Mouse (Mus musculus): Measurements from ENCODE around the gene Chst1. TPM values are rescaled to one million over a fixed set of nuclear protein-coding genes. Genes with fewer than 3 reads are reported as not detected.

The Chst1 gene
- 25.4 and 27.1 TPM in 2 replicates for polyA plus RNA-seq (2015; fragmentation: Nextera tagmentation; extraction: Ambion mirVana)

- no peaks in the 10 kb centered on the region for H3K36me3 ChIP-seq
- H3K27me3 ChIP-seq: no peaks in the 10 kb centered on the region
- H3K27ac ChIP-seq (replicated peaks): peak within 1 kb of the TSS; percentile 79
- H3K4me3 ChIP-seq: peak within 1 kb of the TSS; percentile 61
- H3K9me3 ChIP-seq: no peaks in the 10 kb centered on the region
- peak; percentile 76 for ATAC-seq (replicated peaks)
- WGBS: 0% methylated on average over 64 of the region's 82 CpGs
- H3K4me1 ChIP-seq: peaks cover 34% of the 10 kb centered on the region
- H3K4me2 ChIP-seq (replicated peaks): peak within 1 kb of the TSS; percentile 72
- peak within 1 kb of the TSS; percentile 71 for H3K9ac ChIP-seq (replicated peaks)
Measured at GRCm38 (mm10) chr2:92599487-92600347, at the start of gene Chst1. Gene Chst1 (plus strand): TSS chr2:92599707.

GRCm38 (mm10) chr2:92550051-92550450, 49.5 kb upstream of the Chst1 start:
- H3K4me2 ChIP-seq (replicated peaks): no peak overlapping the region
- no peak overlapping the region for H3K9ac ChIP-seq (replicated peaks)
- H3K9me3 ChIP-seq: no peaks in the 10 kb centered on the region
- H3K4me1 ChIP-seq: peaks cover under 1% of the 10 kb centered on the region; the same call in 1 of the 2 replicates
- H3K27ac ChIP-seq (replicated peaks): no peak overlapping the region
- 86% methylated on average over 2 of the region's 2 CpGs for WGBS
- H3K36me3 ChIP-seq: no peaks in the 10 kb centered on the region
- no peaks in the 10 kb centered on the region for H3K27me3 ChIP-seq
- H3K4me3 ChIP-seq: no peak overlapping the region
- no peak for ATAC-seq (replicated peaks)

- no peak for ATAC-seq (replicated peaks)
- no peak overlapping the region for H3K9ac ChIP-seq (replicated peaks)
- H3K36me3 ChIP-seq: no peaks in the 10 kb centered on the region
- no peaks in the 10 kb centered on the region for H3K4me1 ChIP-seq
- no peak overlapping the region for H3K4me3 ChIP-seq
- H3K4me2 ChIP-seq (replicated peaks): no peak overlapping the region
- no peak overlapping the region for H3K27ac ChIP-seq (replicated peaks)
- no peaks in the 10 kb centered on the region for H3K27me3 ChIP-seq
- no peaks in the 10 kb centered on the region for H3K9me3 ChIP-seq
Measured at GRCm38 (mm10) chr2:92554536-92554935, 45.0 kb upstream of the Chst1 start.

GRCm38 (mm10) chr2:92562930-92563329, 36.6 kb upstream of the Chst1 start:
- H3K4me1 ChIP-seq: no peaks in the 10 kb centered on the region

GRCm38 (mm10) chr2:92570623-92571022, 28.9 kb upstream of the Chst1 start:
- no peak for ATAC-seq (replicated peaks)
- Histone ChIP-seq H3K27ac (replicated peaks) (no peak overlapping the region), H3K9me3 (no peaks in the 10 kb centered on the region; the same call in 1 of the 2 replicates), H3K4me2 (replicated peaks) (no peak overlapping the region), H3K27me3 (no peaks in the 10 kb centered on the region), H3K9ac (replicated peaks) (no peak overlapping the region), H3K4me1 (no peaks in the 10 kb centered on the region), H3K4me3 (no peak overlapping the region), H3K36me3 (no peaks in the 10 kb centered on the region)
- 88% methylated on average over 6 of the region's 6 CpGs for WGBS

More at GRCm38 (mm10) chr2:92562930-92563329, 36.6 kb upstream of the Chst1 start:
- no peak overlapping the region for H3K4me2 ChIP-seq (replicated peaks)
- ATAC-seq (replicated peaks): no peak
- H3K9me3 ChIP-seq: no peaks in the 10 kb centered on the region; the same call in 1 of the 2 replicates
- no peaks in the 10 kb centered on the region for H3K36me3 ChIP-seq
- 77% methylated on average over 4 of the region's 4 CpGs for WGBS
- no peaks in the 10 kb centered on the region for H3K27me3 ChIP-seq
- no peak overlapping the region for H3K4me3 ChIP-seq
- H3K9ac ChIP-seq (replicated peaks): no peak overlapping the region
- H3K27ac ChIP-seq (replicated peaks): no peak overlapping the region

- Histone ChIP-seq H3K9ac (replicated peaks) (no peak overlapping the region), H3K27me3 (no peaks in the 10 kb centered on the region), H3K9me3 (no peaks in the 10 kb centered on the region), H3K4me3 (no peak overlapping the region), H3K36me3 (no peaks in the 10 kb centered on the region), H3K4me1 (no peaks in the 10 kb centered on the region), H3K4me2 (replicated peaks) (no peak overlapping the region), H3K27ac (replicated peaks) (no peak overlapping the region)
- ATAC-seq (replicated peaks): no peak
- WGBS: 78% methylated on average over 9 of the region's 9 CpGs
Measured at GRCm38 (mm10) chr2:92577824-92578223, 21.7 kb upstream of the Chst1 start.

GRCm38 (mm10) chr2:92581302-92581701, 18.2 kb upstream of the Chst1 start:
- H3K27me3 ChIP-seq: no peaks in the 10 kb centered on the region
- no peak overlapping the region for H3K9ac ChIP-seq (replicated peaks)
- no peaks in the 10 kb centered on the region for H3K4me1 ChIP-seq
- no peak overlapping the region for H3K4me2 ChIP-seq (replicated peaks)
- no peak overlapping the region for H3K4me3 ChIP-seq
- WGBS: 89% methylated on average over 7 of the region's 7 CpGs
- H3K36me3 ChIP-seq: no peaks in the 10 kb centered on the region
- H3K9me3 ChIP-seq: no peaks in the 10 kb centered on the region
- no peak for ATAC-seq (replicated peaks)
- H3K27ac ChIP-seq (replicated peaks): no peak overlapping the region

GRCm38 (mm10) chr2:92582596-92582995, 16.9 kb upstream of the Chst1 start:
- Histone ChIP-seq H3K9ac (replicated peaks) (no peak overlapping the region), H3K36me3 (no peaks in the 10 kb centered on the region), H3K4me1 (no peaks in the 10 kb centered on the region), H3K4me3 (no peak overlapping the region), H3K9me3 (no peaks in the 10 kb centered on the region), H3K4me2 (replicated peaks) (no peak overlapping the region), H3K27me3 (no peaks in the 10 kb centered on the region), H3K27ac (replicated peaks) (no peak overlapping the region)
- whole genome bisulfite sequencing: 88% methylated on average over 5 of the region's 5 CpGs
- no peak for ATAC-seq (replicated peaks)

- Histone ChIP-seq H3K4me3 (no peak overlapping the region), H3K4me1 (no peaks in the 10 kb centered on the region), H3K27me3 (no peaks in the 10 kb centered on the region), H3K9ac (replicated peaks) (no peak overlapping the region), H3K9me3 (no peaks in the 10 kb centered on the region), H3K27ac (replicated peaks) (no peak overlapping the region), H3K4me2 (replicated peaks) (no peak overlapping the region), H3K36me3 (no peaks in the 10 kb centered on the region)
- 80% methylated on average over 2 of the region's 2 CpGs for WGBS
- ATAC-seq (replicated peaks): no peak
Measured at GRCm38 (mm10) chr2:92587806-92588205, 11.7 kb upstream of the Chst1 start.

- 67% methylated on average over 11 of the region's 11 CpGs for WGBS
- Histone ChIP-seq H3K27ac (replicated peaks) (no peak overlapping the region), H3K4me2 (replicated peaks) (no peak overlapping the region), H3K4me1 (no peaks in the 10 kb centered on the region), H3K27me3 (no peaks in the 10 kb centered on the region), H3K9me3 (no peaks in the 10 kb centered on the region), H3K36me3 (no peaks in the 10 kb centered on the region), H3K9ac (replicated peaks) (no peak overlapping the region), H3K4me3 (no peak overlapping the region)
- no peak for ATAC-seq (replicated peaks)
Measured at GRCm38 (mm10) chr2:92594929-92595730, 4.4 kb upstream of the Chst1 start.

GRCm38 (mm10) chr2:92597291-92597690, 2.2 kb upstream of the Chst1 start:
- Histone ChIP-seq H3K9me3 (no peaks in the 10 kb centered on the region), H3K4me3 (no peak overlapping the region), H3K27ac (replicated peaks) (no peak overlapping the region), H3K9ac (replicated peaks) (no peak overlapping the region), H3K4me2 (replicated peaks) (no peak overlapping the region), H3K4me1 (peaks cover 20% of the 10 kb centered on the region), H3K27me3 (no peaks in the 10 kb centered on the region), H3K36me3 (no peaks in the 10 kb centered on the region)
- WGBS: 7% methylated on average over 7 of the region's 7 CpGs
- ATAC-seq (replicated peaks): no peak

GRCm38 (mm10) chr2:92598941-92599486, 493 bp upstream of the Chst1 start:
- ATAC-seq (replicated peaks): peak; percentile 45
- Histone ChIP-seq H3K36me3 (no peaks in the 10 kb centered on the region), H3K27ac (replicated peaks) (peak overlapping the region; percentile 79; the same call in 1 of the 2 replicates), H3K9me3 (no peaks in the 10 kb centered on the region), H3K4me1 (peaks cover 34% of the 10 kb centered on the region), H3K27me3 (no peaks in the 10 kb centered on the region), H3K4me3 (peak overlapping the region; percentile 61), H3K9ac (replicated peaks) (peak overlapping the region; percentile 71), H3K4me2 (replicated peaks) (peak overlapping the region; percentile 72)
- 23% methylated on average over 11 of the region's 11 CpGs for WGBS
